Mouse (Mus musculus) kidney, postnatal 0 days (tissue): ENCODE measurements at regions not wholly inside any gene's neighbourhood (a gene's known extent, or its start where the extent isn't known, plus 50 kb on each side); places are given as distances from the start of the nearest gene placed in this dataset.

ENCODE experiments used
- ATAC-seq: fragments of 200-750 bp; cut with Nextera tagmentation; replicated peaks from 2 replicates; pipeline ENCODE4 v1.8.0; 2017; ENCODE audit warnings: low read depth, moderate number of reproducible peaks, moderate TSS enrichment, moderate library complexity; ENCODE audit not compliant: low FRiP score
- DNase-seq: peaks from one replicate; pipeline ENCODE4 v3.0.0-alpha.2; 2016; ENCODE audit warnings: low spot score
- H3K27ac ChIP-seq: fragments of 300-500 bp; sonication (generic); 2 replicates; pipeline ENCODE4 v1.5.1; 2014; ENCODE audit warnings: mild to moderate bottlenecking
- H3K27me3 ChIP-seq: fragments of 300-500 bp; sonication (generic); 2 replicates; pipeline ENCODE4 v1.6.1; 2014; ENCODE audit warnings: low read length, mixed read lengths; ENCODE audit not compliant: insufficient read depth
- H3K36me3 ChIP-seq: fragments of 300-500 bp; sonication (generic); 2 replicates; pipeline ENCODE4 v1.6.1; 2014; ENCODE audit warnings: low read length, mixed read lengths; ENCODE audit not compliant: insufficient read depth
- H3K4me1 ChIP-seq: fragments of 300-500 bp; sonication (generic); replicated peaks from 2 replicates; pipeline ENCODE4 v1.6.1; 2014; ENCODE audit warnings: antibody characterized with exemption, low read length, mixed read lengths; ENCODE audit not compliant: insufficient read depth
- H3K4me2 ChIP-seq: fragments of 300-500 bp; sonication (generic); 2 replicates; pipeline ENCODE4 v1.6.1; 2014; ENCODE audit warnings: mild to moderate bottlenecking, low read length, moderate library complexity, mixed read lengths
- H3K4me3 ChIP-seq: fragments of 300-500 bp; sonication (generic); replicated peaks from 2 replicates; pipeline ENCODE4 v1.5.1; 2014; ENCODE audit warnings: low read depth, low read length
- H3K9ac ChIP-seq: fragments of 300-500 bp; sonication (generic); 2 replicates; pipeline ENCODE4 v1.6.1; 2014; ENCODE audit warnings: low read depth, low read length
- H3K9me3 ChIP-seq: fragments of 300-500 bp; sonication (generic); replicated peaks from 2 replicates; pipeline ENCODE4 v1.6.1; 2016; ENCODE audit warnings: low read length, inconsistent platforms, mixed read lengths
- CTCF ChIP-seq: IDR thresholded peaks from 2 replicates; pipeline ENCODE4 v1.5.1; 2016; ENCODE audit warnings: antibody characterized with exemption, low read depth, mild to moderate bottlenecking, moderate library complexity
- WGBS: fragments of 180-500 bp; shearing (Covaris S2); extraction: QIAGEN DNeasy Blood & Tissue Kit; methylation state at CpG from one replicate; pipeline ENCODE4 v1.1.7; 2014; 5-methylcytosine and 5-hydroxymethylcytosine counted together

DNA sequence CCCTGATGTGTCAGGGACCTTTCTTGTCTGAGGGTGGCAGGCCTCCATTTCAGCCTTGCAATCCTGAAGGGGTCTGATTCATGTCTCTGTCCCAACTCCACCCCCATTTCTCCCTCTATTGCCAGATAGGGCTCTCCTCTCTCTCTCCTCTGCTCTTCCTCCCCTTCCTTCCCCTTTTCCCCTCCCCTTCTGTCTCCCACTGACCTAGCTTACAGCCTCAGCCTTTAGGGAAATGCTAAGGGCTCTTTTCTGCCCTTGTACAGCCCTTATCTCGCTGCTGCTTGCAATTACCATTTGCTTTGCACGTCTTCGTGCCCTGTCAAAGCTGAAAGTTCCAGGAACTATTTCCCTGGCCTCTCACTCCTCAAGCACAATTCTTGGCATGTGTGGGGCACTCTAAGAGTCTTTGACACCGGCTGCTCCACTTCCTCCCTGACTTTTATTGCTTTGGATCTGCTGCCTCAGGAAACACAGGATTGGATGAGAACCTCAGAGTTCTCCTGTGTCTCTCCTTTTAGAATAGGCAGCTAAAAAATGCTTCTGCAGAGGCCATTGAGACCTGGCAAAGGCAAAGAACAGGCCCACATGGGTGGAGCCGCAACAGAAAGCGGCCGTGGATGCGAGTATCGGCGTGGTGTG, 77.9 kb upstream of the Cnksr3 start:
- WGBS: 38% methylated on average over 10 of the region's 10 CpGs
- Histone ChIP-seq H3K4me1 (0 out of 2 replicates have a peak, but pooled peaks cover 3% of the 10 kb centered on the region), H3K4me2 (no peak overlapping the region), H3K9ac (no peak overlapping the region), H3K27me3 (no peaks in the 10 kb centered on the region), H3K9me3 (no peaks in the 10 kb centered on the region), H3K27ac (peak overlapping the region; percentile 79), H3K36me3 (no peaks in the 10 kb centered on the region), H3K4me3 (no peak overlapping the region)
- no peak; the same call in 1 of the 2 replicates for ATAC-seq
- peak; percentile 83 for DNase-seq
- TF ChIP-seq CTCF: no peak

- ATAC-seq: peak; percentile 57; the same call in 1 of the 2 replicates
- no peak overlapping the region for H3K4me3 ChIP-seq
- H3K27ac ChIP-seq: peak overlapping the region; percentile 39
- H3K9me3 ChIP-seq: no peaks in the 10 kb centered on the region
- 72% methylated on average over 7 of the region's 7 CpGs for WGBS
- no peaks in the 10 kb centered on the region for H3K27me3 ChIP-seq
- no peak overlapping the region for H3K4me2 ChIP-seq
- no peak overlapping the region for H3K9ac ChIP-seq
- H3K36me3 ChIP-seq: no peaks in the 10 kb centered on the region
- peak; percentile 88 for DNase-seq
- H3K4me1 ChIP-seq: 0 out of 2 replicates have a peak, but pooled peaks cover 3% of the 10 kb centered on the region
- TF ChIP-seq CTCF: no peak
These were observed 73.3 kb upstream of the Cnksr3 start for GRCm38 (mm10) chr10:7285112-7285905.

GRCm38 (mm10) chr10:7280429-7280828, 68.4 kb upstream of the Cnksr3 start:
- Histone ChIP-seq H3K9me3 (no peaks in the 10 kb centered on the region), H3K27me3 (no peaks in the 10 kb centered on the region), H3K27ac (no peak overlapping the region), H3K9ac (no peak overlapping the region), H3K36me3 (no peaks in the 10 kb centered on the region), H3K4me1 (no peaks in the 10 kb centered on the region), H3K4me3 (no peak overlapping the region), H3K4me2 (no peak overlapping the region)
- DNase-seq (no peak), ATAC-seq (no peak)
- WGBS: 91% methylated on average over 2 of the region's 2 CpGs
- TF ChIP-seq CTCF: no peak

- Histone ChIP-seq H3K36me3 (no peaks in the 10 kb centered on the region), H3K27ac (peak overlapping the region; percentile 54; the same call in 1 of the 2 replicates), H3K4me1 (no peaks in the 10 kb centered on the region), H3K4me3 (no peak overlapping the region), H3K27me3 (no peaks in the 10 kb centered on the region), H3K4me2 (no peak overlapping the region), H3K9ac (no peak overlapping the region), H3K9me3 (no peaks in the 10 kb centered on the region)
- TF ChIP-seq CTCF: no peak
- DNase-seq (peak; percentile 81), ATAC-seq (no peak)
- 41% methylated on average over 5 of the region's 5 CpGs for WGBS
These were observed 66.8 kb upstream of the Cnksr3 start for GRCm38 (mm10) chr10:7278820-7279219.

DNA sequence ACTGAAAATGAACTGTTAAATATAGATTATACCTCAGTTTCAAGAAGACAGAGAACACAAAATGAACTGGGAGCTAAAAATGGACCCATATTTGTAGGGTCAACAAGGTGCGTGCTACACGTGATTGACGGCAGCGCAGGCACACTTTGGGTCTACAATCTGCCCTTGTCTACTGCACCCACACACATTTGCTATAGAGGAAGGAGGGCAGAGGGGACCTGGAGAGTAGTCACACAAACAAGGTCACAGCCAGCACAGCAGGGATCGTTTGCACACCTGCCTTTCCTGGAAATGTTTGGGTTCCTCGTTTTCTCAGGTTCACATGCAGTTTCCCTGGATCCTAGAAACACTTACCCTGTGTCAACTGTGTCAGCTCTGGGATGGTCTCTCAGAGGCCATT, 63.3 kb upstream of the Cnksr3 start:
- ATAC-seq (no peak), DNase-seq (no peak)
- Histone ChIP-seq H3K9ac (no peak overlapping the region), H3K4me2 (no peak overlapping the region), H3K27me3 (no peaks in the 10 kb centered on the region), H3K4me3 (no peak overlapping the region), H3K36me3 (no peaks in the 10 kb centered on the region), H3K27ac (no peak overlapping the region), H3K4me1 (no peaks in the 10 kb centered on the region), H3K9me3 (no peaks in the 10 kb centered on the region)
- WGBS: 76% methylated on average over 6 of the region's 6 CpGs
- no peak for TF ChIP-seq CTCF

- TF ChIP-seq CTCF: no peak
These were observed 62.4 kb upstream of the Cnksr3 start for GRCm38 (mm10) chr10:7274422-7274821.

More at GRCm38 (mm10) chr10:7274422-7274821, 62.4 kb upstream of the Cnksr3 start:
- DNase-seq: peak; percentile 54
- no peak overlapping the region for H3K27ac ChIP-seq
- no peaks in the 10 kb centered on the region for H3K9me3 ChIP-seq
- no peak for ATAC-seq
- no peak overlapping the region for H3K9ac ChIP-seq
- H3K27me3 ChIP-seq: no peaks in the 10 kb centered on the region
- H3K4me1 ChIP-seq: no peaks in the 10 kb centered on the region
- 54% methylated on average over 7 of the region's 7 CpGs for WGBS
- no peak overlapping the region for H3K4me2 ChIP-seq
- H3K4me3 ChIP-seq: no peak overlapping the region
- no peaks in the 10 kb centered on the region for H3K36me3 ChIP-seq
